In genomic region chr11:93885572-93886410, GRCm38 (mm10) we compare ENCODE assay signal across 8 mouse cellular contexts. TPM values are rescaled to one million over a fixed set of nuclear protein-coding genes. Genes with fewer than 3 reads are reported as not detected.
A peak's percentile ranks its signal among the peaks of the same experiment; 100 is the strongest.
DNase-seq lines count a peak whose midpoint lies in the region; ATAC-seq and TF ChIP-seq lines count a peak whose summit lies in the region.

Gene Utp18 (minus strand): TSS chr11:93885766.
Gene Mbtd1 (plus strand): TSS chr11:93885852.

- peaks cover 9 to 13% of the 10 kb centered on the region in 2 experiments for H3K4me1 ChIP-seq in MEL (ENCODE audit: control insufficient read depth in 1 of 2, insufficient read depth in 2 of 2, low read length in 2 of 2)
- peaks cover 7% of the 10 kb centered on the region; the same call in 1 of the 2 replicates for H3K4me1 ChIP-seq in cerebellum, adult 2 months (ENCODE audit: control insufficient read depth, insufficient read depth, low read length)
- peaks cover 30% of the 10 kb centered on the region for H3K4me1 ChIP-seq in hindbrain, embryonic 10.5 days (replicated peaks)
- H3K4me1 ChIP-seq in lung, postnatal 0 days (ENCODE audit: insufficient read depth, low read depth, low read length): peaks cover 9% of the 10 kb centered on the region; the same call in 1 of the 2 replicates

- TF ChIP-seq CTCF in MEL (IDR thresholded peaks at IDR 0.05 in 2 of 3, conservative IDR thresholded peaks at IDR 0.05 in 1 of 3; ENCODE audit: control insufficient read depth in 1 of 3, insufficient read depth in 1 of 3, low read depth in 2 of 3, low read length in 3 of 3, poor library complexity in 1 of 3, severe bottlenecking in 1 of 3): no peak
- TF ChIP-seq CTCF in cerebellum, adult 2 months (IDR thresholded peaks at IDR 0.05; ENCODE audit: borderline replicate concordance, insufficient read depth, low read depth, low read length): no peak
- no peak for TF ChIP-seq CTCF in lung, postnatal 0 days (IDR thresholded peaks at IDR 0.05)

- peak within 1 kb of the TSS; percentile 91 for H3K4me2 ChIP-seq in lung, postnatal 0 days (replicated peaks; ENCODE audit: low read depth, low read length)

- peak; percentile 55 to 78; a peak in 2 of 4 replicates for TF ChIP-seq POLR2A in MEL (IDR thresholded peaks at IDR 0.05; ENCODE audit: control insufficient read depth in 1 of 2, insufficient read depth in 1 of 2, low read depth in 1 of 2, low read length in 2 of 2, poor library complexity in 1 of 2)
- TF ChIP-seq POLR2A in cerebellum, adult 2 months (IDR thresholded peaks at IDR 0.05; ENCODE audit: borderline replicate concordance, insufficient read depth, low read length): peak; percentile 54

- peak within 1 kb of the TSS; percentile 94 for H3K27ac ChIP-seq in MEL (ENCODE audit: control insufficient read depth, low read depth, low read length)
- H3K27ac ChIP-seq in cerebellum, adult 2 months (ENCODE audit: insufficient read depth, low read length): peak within 1 kb of the TSS; percentile 86
- H3K27ac ChIP-seq in hindbrain, embryonic 10.5 days: peak within 1 kb of the TSS; percentile 99
- peak within 1 kb of the TSS; percentile 97 for H3K27ac ChIP-seq in lung, postnatal 0 days (ENCODE audit: low read length)

- H3K79me2 ChIP-seq in MEL (ENCODE audit: control insufficient read depth, insufficient read depth, low read length, poor library complexity): peaks cover 57% of the 10 kb centered on the region

- peak; percentile 97 for ATAC-seq in lung, postnatal 0 days

- H3K4me3 ChIP-seq in MEL (ENCODE audit: control insufficient read depth in 1 of 2, insufficient read depth in 1 of 2, low read depth in 2 of 2, low read length in 2 of 2): peak within 1 kb of the TSS; percentile 89 to 94
- H3K4me3 ChIP-seq in cerebellum, adult 2 months (replicated peaks; ENCODE audit: insufficient read depth, low read depth, low read length): peak within 1 kb of the TSS; percentile 95
- H3K4me3 ChIP-seq in hindbrain, embryonic 10.5 days: peak within 1 kb of the TSS; percentile 98
- peak within 1 kb of the TSS; percentile 98 for H3K4me3 ChIP-seq in lung, postnatal 0 days (ENCODE audit: low read depth, low read length)

- H3K9ac ChIP-seq in MEL (ENCODE audit: control insufficient read depth, low read depth, low read length, poor library complexity, severe bottlenecking): peak within 1 kb of the TSS; percentile 98
- H3K9ac ChIP-seq in lung, postnatal 0 days (replicated peaks; ENCODE audit: low read depth): peak within 1 kb of the TSS; percentile 97

- under 1% methylated on average over 79 of the region's 83 CpGs for WGBS in cerebellum, adult 2 months
- WGBS in hindbrain, embryonic 10.5 days: under 1% methylated on average over 83 of the region's 83 CpGs
- 0% methylated on average over 52 of the region's 83 CpGs for WGBS in lung, postnatal 0 days

- TF ChIP-seq RAD21 in MEL (IDR thresholded peaks at IDR 0.05; ENCODE audit: low read depth, low read length): no peak

- no peaks in the 10 kb centered on the region for H3K27me3 ChIP-seq in MEL (ENCODE audit: control insufficient read depth in 1 of 2, insufficient read depth in 2 of 2, low read length in 2 of 2)
- H3K27me3 ChIP-seq in cerebellum, adult 2 months (ENCODE audit: control insufficient read depth, insufficient read depth, low read length): no peaks in the 10 kb centered on the region
- no peaks in the 10 kb centered on the region for H3K27me3 ChIP-seq in hindbrain, embryonic 10.5 days (ENCODE audit: insufficient read depth, poor library complexity, severe bottlenecking)
- H3K27me3 ChIP-seq in lung, postnatal 0 days (replicated peaks; ENCODE audit: insufficient read depth, low read length): no peaks in the 10 kb centered on the region

- peaks cover 28 to 35% of the 10 kb centered on the region in 2 experiments for H3K36me3 ChIP-seq in MEL (ENCODE audit: control insufficient read depth in 1 of 2, insufficient read depth in 2 of 2, low read length in 2 of 2)
- peaks cover 38% of the 10 kb centered on the region for H3K36me3 ChIP-seq in hindbrain, embryonic 10.5 days
- no peaks in the 10 kb centered on the region for H3K36me3 ChIP-seq in lung, postnatal 0 days (ENCODE audit: insufficient read depth, low read length)

- no peaks in the 10 kb centered on the region for H3K9me3 ChIP-seq in MEL (replicated peaks; ENCODE audit: insufficient read depth, low read length)
- H3K9me3 ChIP-seq in hindbrain, embryonic 10.5 days: no peaks in the 10 kb centered on the region
- no peaks in the 10 kb centered on the region for H3K9me3 ChIP-seq in lung, postnatal 0 days (ENCODE audit: low read length)

- peak; percentile 99 for DNase-seq in MEL (ENCODE audit: low read depth, low spot score)
- DNase-seq in cerebellum, adult 2 months: peak; percentile 99
- peak; percentile 96 for DNase-seq in forelimb bud, embryonic 11.5 days (ENCODE audit: low read depth, low spot score)
- DNase-seq in hindbrain, embryonic 10.5 days (ENCODE audit: low spot score): peak; percentile 98
- DNase-seq in layer of hippocampus, adult 9-11 months: peak; percentile 98
- DNase-seq in lung, postnatal 0 days (ENCODE audit: low spot score): peak; percentile 99
- peak; percentile 98 for DNase-seq in ovary, postnatal 14 days (ENCODE audit: low spot score)
- peak; percentile 100 for DNase-seq in thymus, postnatal 14 days

- peak in 1 of 2 experiments; percentile 33; a peak in 2 of 4 replicates for TF ChIP-seq EP300 in MEL (IDR thresholded peaks at IDR 0.05; ENCODE audit: low read depth in 1 of 2, low read length in 2 of 2)
- TF ChIP-seq EP300 in lung, postnatal 0 days (IDR thresholded peaks at IDR 0.05): peak; percentile 66

TF ChIP-seq in MEL, 35 proteins besides CTCF, POLR2A, EP300 and RAD21 (continues in another document):
- TF ChIP-seq USF1 (IDR thresholded peaks at IDR 0.05; ENCODE audit: low read depth, low read length): peak; percentile 98
- peak; percentile 71 for TF ChIP-seq TCF12 (IDR thresholded peaks at IDR 0.05; ENCODE audit: low read depth, low read length)
- TF ChIP-seq NELFE (IDR thresholded peaks at IDR 0.05; ENCODE audit: low read depth, low read length): peak; percentile 90
- TF ChIP-seq MEF2A (IDR thresholded peaks at IDR 0.05; ENCODE audit: extremely low read depth, insufficient replicate concordance, low read depth, low read length, poor library complexity, severe bottlenecking): 0 out of 2 replicates have a peak, but pooled peaks have one; percentile 17
- TF ChIP-seq GABPA (IDR thresholded peaks at IDR 0.05; ENCODE audit: low read depth, low read length): no peak
- TF ChIP-seq BHLHE40 (IDR thresholded peaks at IDR 0.05; ENCODE audit: borderline replicate concordance, low read depth, low read length): peak; percentile 72; the same call in 1 of the 2 replicates
- no peak for TF ChIP-seq ZKSCAN1 (IDR thresholded peaks at IDR 0.05; ENCODE audit: low read depth, low read length)
- peak; percentile 93 for TF ChIP-seq MXI1 (IDR thresholded peaks at IDR 0.05; ENCODE audit: low read depth, low read length)
- TF ChIP-seq NRF1 (IDR thresholded peaks at IDR 0.05; ENCODE audit: insufficient read depth, low read depth, low read length, poor library complexity, severe bottlenecking): peak; percentile 93
- no peak for TF ChIP-seq CHD2 (IDR thresholded peaks at IDR 0.05; ENCODE audit: low read length)
- no peak for TF ChIP-seq ZC3H11A (IDR thresholded peaks at IDR 0.05; ENCODE audit: low read depth, low read length)
- TF ChIP-seq MAZ (IDR thresholded peaks at IDR 0.05; ENCODE audit: low read depth, low read length): peak; percentile 79
- TF ChIP-seq MYC (IDR thresholded peaks at IDR 0.05; ENCODE audit: low read depth, low read length): peak; percentile 93
- TF ChIP-seq POLR2AphosphoS5 (IDR thresholded peaks at IDR 0.05; ENCODE audit: borderline replicate concordance, low read depth, low read length): no peak
- peak; percentile 65 for TF ChIP-seq ZMIZ1 (IDR thresholded peaks at IDR 0.05; ENCODE audit: low read depth, low read length)
- TF ChIP-seq MYB (IDR thresholded peaks at IDR 0.05; ENCODE audit: low read depth, low read length): peak; percentile 20; the same call in 1 of the 2 replicates
- TF ChIP-seq POLR2AphosphoS2 (IDR thresholded peaks at IDR 0.05; ENCODE audit: low read length): peak; percentile 97
- TF ChIP-seq CHD1 (IDR thresholded peaks at IDR 0.05; ENCODE audit: low read depth, low read length): peak; percentile 99
- peak; percentile 99 for TF ChIP-seq MAX (IDR thresholded peaks at IDR 0.05; ENCODE audit: low read length)
- TF ChIP-seq RCOR1 (IDR thresholded peaks at IDR 0.05; ENCODE audit: low read depth, low read length): no peak
- peak; percentile 91 for TF ChIP-seq ELF1 (IDR thresholded peaks at IDR 0.05; ENCODE audit: low read depth, low read length)
- TF ChIP-seq E2F4 (IDR thresholded peaks at IDR 0.05; ENCODE audit: borderline replicate concordance, low read depth, low read length): no peak
- peak; percentile 43 for TF ChIP-seq ETS1 (IDR thresholded peaks at IDR 0.05; ENCODE audit: low read depth, low read length)
- peak; percentile 86 for TF ChIP-seq HCFC1 (IDR thresholded peaks at IDR 0.05; ENCODE audit: low read depth, low read length)
- no peak for TF ChIP-seq UBTF (IDR thresholded peaks at IDR 0.05; ENCODE audit: borderline replicate concordance, insufficient read depth, low read depth, low read length)
- TF ChIP-seq KAT2A (conservative IDR thresholded peaks at IDR 0.05; ENCODE audit: low read depth, low read length): peak; percentile 69; the same call in 1 of the 2 replicates
- TF ChIP-seq GATA1 (IDR thresholded peaks at IDR 0.05; ENCODE audit: low read depth, low read length): no peak
- no peak for TF ChIP-seq JUND (IDR thresholded peaks at IDR 0.05; ENCODE audit: low read depth, low read length)
- peak; percentile 92 for TF ChIP-seq SIN3A (IDR thresholded peaks at IDR 0.05; ENCODE audit: low read length)

RNA-seq across cellular contexts. Expression of gene Utp18, which starts in this region (rescaled TPM):
- 102 and 111 TPM in 2 replicates for total RNA-seq in MEL (2012; rRNA removed)
- polyA plus RNA-seq in MEL (2012; ENCODE audit: insufficient read depth in 1 of 2, insufficient read length in 2 of 2, low read depth in 1 of 2, low replicate concordance in 2 of 2, missing spikeins in 1 of 2): 10 to 100 TPM in 1 of 2 experiments, not detected in 1; 63.4 TPM
- polyA plus RNA-seq in cerebellum, adult 2 months (2012; rRNA removed): 12.9 and 13.1 TPM in 2 replicates
- 30.9 and 35.8 TPM in 2 replicates for polyA plus RNA-seq in hindbrain, embryonic 10.5 days (2016; fragmentation: Nextera tagmentation; extraction: Ambion mirVana)
- 10.4 and 12.1 TPM in 2 replicates for polyA plus RNA-seq in lung, postnatal 0 days (2015; fragmentation: Nextera tagmentation; extraction: Ambion mirVana)

RNA-seq across cellular contexts. Expression of gene Mbtd1, which starts in this region (rescaled TPM):
- 43.0 and 45.5 TPM in 2 replicates for total RNA-seq in MEL (2012; rRNA removed)
- polyA plus RNA-seq in MEL (2012; ENCODE audit: insufficient read depth in 1 of 2, insufficient read length in 2 of 2, low read depth in 1 of 2, low replicate concordance in 2 of 2, missing spikeins in 1 of 2): 1,000 to 10,000 TPM in 1 of 2 experiments, 10 to 100 TPM in 1; 51.8 to 3,192 TPM
- 15.1 and 15.6 TPM in 2 replicates for polyA plus RNA-seq in cerebellum, adult 2 months (2012; rRNA removed)
- polyA plus RNA-seq in hindbrain, embryonic 10.5 days (2016; fragmentation: Nextera tagmentation; extraction: Ambion mirVana): 26.9 and 34.0 TPM in 2 replicates
- 11.1 and 12.4 TPM in 2 replicates for polyA plus RNA-seq in lung, postnatal 0 days (2015; fragmentation: Nextera tagmentation; extraction: Ambion mirVana)

Comparison
In these comparisons a context has a peak if more than half of its experiments do, and no peak if none do; other contexts are left out.
1. Peak in every context shown above with its lines: DNase-seq, ATAC-seq, H3K4me3 ChIP-seq and H3K27ac ChIP-seq.